ENCODE assay signal across 17 mouse cellular contexts in genomic region chr6:4988688-4989087, GRCm38 (mm10).
"Had no signal": no experiment of that assay in that cellular context is flagged by ENCODE, and none has a peak within 500 bp of the region (broad histone marks: within the 10 kb centered on the region; RNA-seq: fewer than 3 reads in every experiment).

No protein-coding gene starts in this region.

- H3K4me3 ChIP-seq: limb, embryonic 12.5 days; limb, embryonic 15.5 days; midbrain, embryonic 12.5 days; midbrain, embryonic 15.5 days; neural tube, embryonic 12.5 days; neural tube, embryonic 15.5 days had no signal

- DNase-seq: kidney, postnatal 10 days; kidney, postnatal 4 days; left cerebral cortex, postnatal 4 days; liver, postnatal 0 days; lung, embryonic 14.5 days; thymus, postnatal 25 days had no signal

- H3K9me3 ChIP-seq: limb, embryonic 12.5 days; limb, embryonic 15.5 days; midbrain, embryonic 12.5 days; midbrain, embryonic 15.5 days; neural tube, embryonic 12.5 days; neural tube, embryonic 15.5 days had no signal

- H3K36me3 ChIP-seq: limb, embryonic 12.5 days; limb, embryonic 15.5 days; midbrain, embryonic 12.5 days; midbrain, embryonic 15.5 days; neural tube, embryonic 12.5 days; neural tube, embryonic 15.5 days had no signal

- H3K27me3 ChIP-seq: limb, embryonic 12.5 days; limb, embryonic 15.5 days; midbrain, embryonic 12.5 days; midbrain, embryonic 15.5 days; neural tube, embryonic 12.5 days; neural tube, embryonic 15.5 days had no signal

- H3K27ac ChIP-seq: limb, embryonic 12.5 days; limb, embryonic 15.5 days; liver, embryonic 14.5 days; macrophage; midbrain, embryonic 12.5 days; midbrain, embryonic 15.5 days; neural tube, embryonic 12.5 days; neural tube, embryonic 15.5 days had no signal

- H3K9ac ChIP-seq: limb, embryonic 12.5 days; limb, embryonic 15.5 days; liver, embryonic 14.5 days; liver, postnatal 0 days; lung, embryonic 14.5 days; midbrain, embryonic 12.5 days; midbrain, embryonic 15.5 days; neural tube, embryonic 12.5 days; neural tube, embryonic 15.5 days had no signal

- H3K4me2 ChIP-seq: limb, embryonic 12.5 days; limb, embryonic 15.5 days; liver, embryonic 11.5 days; lung, embryonic 14.5 days; midbrain, embryonic 12.5 days; midbrain, embryonic 15.5 days; neural tube, embryonic 12.5 days; neural tube, embryonic 15.5 days had no signal

- ATAC-seq: intestine, postnatal 0 days; liver, postnatal 0 days; lung, postnatal 0 days; midbrain, embryonic 15.5 days had no signal
